Mouse (Mus musculus) forebrain, embryonic 11.5 days (tissue): ENCODE data around the gene Kcnj6. TPM values are rescaled to one million over a fixed set of nuclear protein-coding genes. Genes with fewer than 3 reads are reported as not detected.

Experiments used
- ATAC-seq: fragments of 200-750 bp; cut with Nextera tagmentation; replicated peaks from 2 replicates; pipeline ENCODE4 v1.8.0; 2017; ENCODE audit warnings: moderate TSS enrichment; ENCODE audit not compliant: low FRiP score
- DNase-seq: peaks from one replicate; pipeline ENCODE4 v3.0.0-alpha.2; 2017; ENCODE audit warnings: low spot score
- H3K27ac ChIP-seq: fragments of 300-500 bp; sonication (generic); 2 replicates; pipeline ENCODE4 v1.5.1; 2014; ENCODE audit warnings: low read depth, low read length
- H3K27me3 ChIP-seq: fragments of 300-500 bp; sonication (generic); 2 replicates; pipeline ENCODE4 v1.6.1; 2014; ENCODE audit warnings: mild to moderate bottlenecking, low read length, mixed read lengths; ENCODE audit not compliant: control insufficient read depth, insufficient read depth
- H3K36me3 ChIP-seq: fragments of 300-500 bp; sonication (generic); 2 replicates; pipeline ENCODE4 v1.6.1; 2014; ENCODE audit warnings: mild to moderate bottlenecking, low read length, moderate library complexity, mixed read lengths; ENCODE audit not compliant: control insufficient read depth, insufficient read depth
- H3K4me1 ChIP-seq: fragments of 300-500 bp; sonication (generic); replicated peaks from 2 replicates; pipeline ENCODE4 v1.6.1; 2014; ENCODE audit warnings: low read length, mixed read lengths; ENCODE audit not compliant: control insufficient read depth, insufficient read depth
- H3K4me2 ChIP-seq: fragments of 300-500 bp; sonication (generic); 2 replicates; pipeline ENCODE4 v1.6.1; 2014; ENCODE audit warnings: low read depth, mild to moderate bottlenecking, low read length, moderate library complexity, mixed read lengths; ENCODE audit not compliant: severe bottlenecking
- H3K4me3 ChIP-seq: fragments of 300-500 bp; sonication (generic); 2 replicates; pipeline ENCODE4 v1.5.1; 2014; ENCODE audit warnings: low read depth, low read length
- H3K9ac ChIP-seq: fragments of 300-500 bp; sonication (generic); 2 replicates; pipeline ENCODE4 v1.6.1; 2014; ENCODE audit warnings: low read length
- H3K9me3 ChIP-seq: fragments of 300-500 bp; sonication (generic); 2 replicates; pipeline ENCODE4 v1.6.1; 2016; ENCODE audit warnings: low read length, mixed read lengths; ENCODE audit not compliant: control insufficient read depth
- WGBS: fragments of 180-500 bp; shearing (Covaris S2); extraction: QIAGEN DNeasy Blood & Tissue Kit; methylation state at CpG from one replicate; pipeline ENCODE4 v1.1.7; 2014; 5-methylcytosine and 5-hydroxymethylcytosine counted together
- polyA plus RNA-seq: library from polyadenylated mRNA; unstranded; fragments of >200 nt; fragmentation: Nextera tagmentation; extraction: Ambion mirVana; gene quantifications from 2 replicates; pipeline ENCODE4 v1.2.1, GENCODE M21; 2014

The Kcnj6 gene
- polyA plus RNA-seq, 1 experiment from 2014 or later: 0.27 TPM

DNA sequence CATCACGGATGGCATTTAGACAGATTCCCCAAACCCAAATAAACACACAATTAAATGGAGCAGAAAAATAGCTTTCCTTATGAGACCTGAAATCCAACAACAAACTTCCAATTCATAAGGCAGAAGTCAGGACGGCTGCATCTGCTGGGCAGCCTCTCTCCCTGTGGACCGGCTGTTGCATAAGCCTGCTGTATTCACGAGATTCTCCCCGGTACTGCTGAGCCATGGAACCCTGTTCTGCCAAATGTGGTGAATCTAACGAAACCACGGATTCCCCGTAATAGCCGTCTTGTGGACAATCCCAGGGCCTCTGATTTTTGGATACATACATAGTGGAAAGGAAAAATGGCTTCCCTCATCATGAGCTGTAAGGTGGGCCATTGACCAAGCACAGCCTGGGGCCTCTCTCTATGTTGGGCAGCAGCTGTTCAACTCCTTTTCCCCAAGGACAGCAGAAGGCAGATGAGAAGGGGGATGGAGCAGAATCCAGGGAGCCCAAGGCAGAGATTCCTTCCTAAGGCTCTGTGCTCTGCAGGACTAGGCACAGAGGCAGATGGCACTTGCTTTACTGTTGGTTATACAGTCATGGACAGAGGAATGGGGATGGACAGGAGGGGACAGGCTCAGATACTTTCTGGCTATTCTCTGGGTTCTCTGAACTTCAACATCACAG lies 40.2 kb downstream of the Kcnj6 start:
- WGBS: 91% methylated on average over 9 of the region's 9 CpGs
- Histone ChIP-seq H3K9me3 (no peaks in the 10 kb centered on the region), H3K27me3 (no peaks in the 10 kb centered on the region), H3K4me1 (no peaks in the 10 kb centered on the region), H3K9ac (no peak overlapping the region), H3K4me2 (no peak overlapping the region), H3K27ac (no peak overlapping the region), H3K4me3 (no peak overlapping the region), H3K36me3 (no peaks in the 10 kb centered on the region)
- ATAC-seq (no peak), DNase-seq (no peak)

GRCm38 (mm10) chr16:94956410-94956809 lies 41.1 kb downstream of the Kcnj6 start:
- Histone ChIP-seq H3K4me1 (no peaks in the 10 kb centered on the region), H3K9me3 (no peaks in the 10 kb centered on the region), H3K36me3 (no peaks in the 10 kb centered on the region), H3K27ac (no peak overlapping the region), H3K4me3 (no peak overlapping the region), H3K27me3 (no peaks in the 10 kb centered on the region), H3K4me2 (no peak overlapping the region), H3K9ac (no peak overlapping the region)
- no peak for DNase-seq
- ATAC-seq: no peak
- 95% methylated on average over 6 of the region's 6 CpGs for WGBS

DNA sequence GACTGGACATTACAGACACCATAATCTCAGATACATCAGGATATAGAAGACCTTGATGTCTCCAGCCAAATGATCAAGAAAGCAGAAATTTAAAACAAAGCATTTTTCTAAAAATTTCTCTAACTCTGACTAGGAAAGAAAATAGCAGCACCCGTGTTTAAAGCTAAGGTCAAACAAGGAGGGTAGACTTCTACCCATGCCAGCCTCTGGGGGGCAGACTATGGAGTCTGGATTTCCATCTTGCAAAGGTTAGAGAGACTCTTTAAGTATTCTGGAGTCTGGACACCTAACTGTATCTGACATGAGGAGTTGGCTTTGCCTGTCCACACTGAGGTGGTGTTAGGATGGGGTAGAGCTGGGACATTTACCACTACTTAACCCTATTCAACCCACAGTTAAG lies 44.2 kb downstream of the Kcnj6 start:
- Histone ChIP-seq H3K9me3 (no peaks in the 10 kb centered on the region), H3K36me3 (no peaks in the 10 kb centered on the region), H3K4me1 (no peaks in the 10 kb centered on the region), H3K27ac (no peak overlapping the region), H3K4me3 (no peak overlapping the region), H3K9ac (no peak overlapping the region), H3K27me3 (no peaks in the 10 kb centered on the region), H3K4me2 (no peak overlapping the region)
- WGBS: 73% methylated on average over 1 of the region's 1 CpGs
- ATAC-seq (no peak), DNase-seq (no peak)

GRCm38 (mm10) chr16:94949172-94949571 lies 48.3 kb downstream of the Kcnj6 start:
- Histone ChIP-seq H3K27me3 (no peaks in the 10 kb centered on the region), H3K27ac (no peak overlapping the region), H3K4me1 (no peaks in the 10 kb centered on the region), H3K36me3 (no peaks in the 10 kb centered on the region), H3K4me2 (no peak overlapping the region), H3K4me3 (no peak overlapping the region), H3K9me3 (no peaks in the 10 kb centered on the region), H3K9ac (no peak overlapping the region)
- WGBS: 95% methylated on average over 7 of the region's 7 CpGs
- ATAC-seq (no peak), DNase-seq (no peak)

DNA sequence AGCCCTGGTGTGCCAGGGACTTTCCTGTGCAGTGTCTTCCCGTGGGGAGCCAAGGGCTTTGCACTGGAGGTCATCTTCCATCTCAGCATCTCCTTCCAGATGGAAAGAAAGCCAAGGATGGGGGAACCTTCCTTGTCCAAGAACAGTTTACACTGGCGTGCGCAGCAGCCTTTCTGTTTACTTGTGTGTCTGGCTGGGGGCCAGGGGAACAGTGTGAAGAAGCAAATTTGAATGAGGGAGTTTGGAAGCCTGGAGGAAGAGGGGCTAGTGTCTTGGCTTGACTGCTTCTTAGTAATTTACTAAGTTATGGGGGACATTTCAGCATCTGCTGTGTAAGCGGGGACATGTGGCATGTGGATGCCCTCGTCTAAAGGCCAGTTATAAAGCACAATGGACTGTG lies 50.7 kb downstream of the Kcnj6 start:
- Histone ChIP-seq H3K27me3 (no peaks in the 10 kb centered on the region), H3K4me2 (no peak overlapping the region), H3K4me3 (no peak overlapping the region), H3K4me1 (no peaks in the 10 kb centered on the region), H3K27ac (no peak overlapping the region), H3K36me3 (no peaks in the 10 kb centered on the region), H3K9me3 (no peaks in the 10 kb centered on the region), H3K9ac (no peak overlapping the region)
- DNase-seq (no peak), ATAC-seq (no peak)
- WGBS: 85% methylated on average over 5 of the region's 5 CpGs

GRCm38 (mm10) chr16:94932702-94933101 lies 64.8 kb downstream of the Kcnj6 start:
- no peak for ATAC-seq
- Histone ChIP-seq H3K9ac (no peak overlapping the region), H3K4me2 (no peak overlapping the region), H3K36me3 (no peaks in the 10 kb centered on the region), H3K27me3 (no peaks in the 10 kb centered on the region), H3K4me1 (0 out of 2 replicates have a peak, but pooled peaks cover 3% of the 10 kb centered on the region), H3K9me3 (no peaks in the 10 kb centered on the region), H3K27ac (no peak overlapping the region), H3K4me3 (no peak overlapping the region)
- DNase-seq: no peak
- WGBS: 83% methylated on average over 8 of the region's 8 CpGs

DNA sequence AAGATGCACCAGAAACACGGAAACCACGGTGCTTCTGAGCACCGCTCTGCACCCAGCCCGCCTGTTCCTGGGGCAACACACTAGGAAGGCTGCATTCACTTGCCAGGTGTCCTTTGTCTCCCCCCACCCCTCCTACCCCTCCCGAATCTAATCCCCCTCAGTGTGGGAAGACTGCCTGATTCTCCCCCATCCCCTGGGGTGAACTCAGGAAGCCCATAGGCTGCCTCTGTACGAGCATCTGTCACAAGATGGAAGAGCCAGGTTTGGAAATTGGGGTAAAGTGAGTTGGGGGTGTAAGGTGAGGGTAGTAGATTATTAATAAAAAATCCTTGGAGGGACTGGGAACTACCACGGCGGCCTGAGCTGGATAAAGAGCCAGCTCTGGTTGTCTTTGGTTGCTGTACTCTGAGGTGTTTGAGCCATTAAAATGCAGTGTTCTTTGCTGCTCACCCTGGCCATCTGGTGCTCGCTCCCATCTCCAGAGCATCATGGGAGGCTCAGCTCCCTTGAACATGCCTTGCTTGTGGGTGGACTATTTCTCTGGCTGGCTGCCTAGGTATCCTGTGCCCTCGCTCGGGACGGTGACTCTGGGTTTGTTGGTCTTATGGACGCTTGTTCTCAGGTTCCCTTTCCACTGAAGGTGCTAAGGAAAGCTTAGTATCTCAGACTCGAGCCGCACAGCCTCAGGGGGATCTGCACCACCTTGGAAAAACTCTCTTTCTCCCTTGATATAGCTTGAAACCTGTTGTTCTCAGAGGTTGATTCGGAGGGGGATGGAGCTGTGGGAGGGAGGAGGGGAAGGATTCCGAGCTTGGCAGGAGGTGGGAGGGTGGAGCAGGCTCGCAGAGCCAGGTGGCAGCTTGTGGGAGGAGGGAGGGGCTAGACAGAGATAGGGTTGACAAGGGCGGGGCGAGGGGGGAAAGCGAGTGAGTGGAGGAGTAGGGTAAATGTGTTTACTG lies 65.9 kb downstream of the Kcnj6 start:
- Histone ChIP-seq H3K27me3 (no peaks in the 10 kb centered on the region), H3K4me2 (peak overlapping the region; percentile 30; the same call in 1 of the 2 replicates), H3K4me3 (no peak overlapping the region), H3K9ac (no peak overlapping the region; the same call in 1 of the 2 replicates), H3K36me3 (no peaks in the 10 kb centered on the region), H3K9me3 (no peaks in the 10 kb centered on the region), H3K27ac (peak overlapping the region; percentile 32; the same call in 1 of the 2 replicates), H3K4me1 (0 out of 2 replicates have a peak, but pooled peaks cover 3% of the 10 kb centered on the region)
- ATAC-seq (no peak; the same call in 1 of the 2 replicates), DNase-seq (no peak)
- WGBS: 6% methylated on average over 21 of the region's 21 CpGs

- 14% methylated on average over 6 of the region's 6 CpGs for WGBS
Measured at GRCm38 (mm10) chr16:94925364-94925763, 72.1 kb downstream of the Kcnj6 start.

More at GRCm38 (mm10) chr16:94925364-94925763, 72.1 kb downstream of the Kcnj6 start:
- DNase-seq: no peak
- no peak for ATAC-seq
- Histone ChIP-seq H3K4me2 (no peak overlapping the region), H3K27me3 (no peaks in the 10 kb centered on the region), H3K9ac (no peak overlapping the region), H3K9me3 (no peaks in the 10 kb centered on the region), H3K27ac (no peak overlapping the region), H3K4me1 (0 out of 2 replicates have a peak, but pooled peaks cover 2% of the 10 kb centered on the region), H3K36me3 (no peaks in the 10 kb centered on the region), H3K4me3 (no peak overlapping the region)
